Mouse (Mus musculus) stomach, postnatal 0 days (tissue): ENCODE measurements around the gene Usp49.

Source experiments
- CTCF ChIP-seq: IDR thresholded peaks from 2 replicates; pipeline ENCODE4 v1.5.1; 2016; ENCODE audit warnings: antibody characterized with exemption, low read depth, mild to moderate bottlenecking, moderate library complexity
- EP300 ChIP-seq: optimal IDR thresholded peaks from 2 replicates; pipeline ENCODE3; 2016; ENCODE audit warnings: antibody characterized with exemption

- TF ChIP-seq EP300 (no peak), CTCF (no peak)
Observed at GRCm38 (mm10) chr17:47689894-47690293, 59.4 kb downstream of the Usp49 start.
